Mouse (Mus musculus) MEL (cell line): Measurements from ENCODE around the gene Msi2. TPM values are rescaled to one million over a fixed set of nuclear protein-coding genes. Genes with fewer than 3 reads are reported as not detected.

Source experiments
- DNase-seq: peaks from one replicate; pipeline ENCODE4 v3.0.0; 2011; ENCODE audit warnings: low read depth, low spot score
- H3K27ac ChIP-seq: 2 replicates; pipeline ENCODE4 v1.5.1; 2012; ENCODE audit warnings: low read depth, mild to moderate bottlenecking, control low read depth, low read length, moderate library complexity; ENCODE audit not compliant: control insufficient read depth
- H3K27me3 ChIP-seq, 2 experiments: fragments of 150-350 bp in 1 of 2; sonication (generic) in 1 of 2; 2 replicates each; pipeline ENCODE4 v1.6.1; 2012; ENCODE audit warnings: low read length in 2 of 2, mild to moderate bottlenecking in 2 of 2, improper control_type of control experiment in 1 of 2, moderate library complexity in 1 of 2; ENCODE audit not compliant: insufficient read depth in 2 of 2, control insufficient read depth in 1 of 2
- H3K36me3 ChIP-seq, 2 experiments: 2 replicates each; pipeline ENCODE4 v1.6.1; 2012 to 2014; ENCODE audit warnings: low read length in 2 of 2, improper control_type of control experiment in 1 of 2, inconsistent platforms in 1 of 2, mild to moderate bottlenecking in 1 of 2; ENCODE audit not compliant: insufficient read depth in 2 of 2, control insufficient read depth in 1 of 2
- H3K4me1 ChIP-seq, 2 experiments: fragments of 150-350 bp in 1 of 2; sonication (generic) in 1 of 2; 2 replicates each; pipeline ENCODE4 v1.6.1; 2012; ENCODE audit warnings: low read length in 2 of 2, improper control_type of control experiment in 1 of 2, mild to moderate bottlenecking in 1 of 2; ENCODE audit not compliant: insufficient read depth in 2 of 2, control insufficient read depth in 1 of 2
- H3K4me3 ChIP-seq, 2 experiments: fragments of 150-350 bp in 1 of 2; sonication (generic) in 1 of 2; 2 replicates each; pipeline ENCODE4 v1.5.1; 2012; ENCODE audit warnings: low read depth in 2 of 2, low read length in 2 of 2, mild to moderate bottlenecking in 2 of 2, moderate library complexity in 2 of 2, control low read depth in 1 of 2, improper control_type of control experiment in 1 of 2; ENCODE audit not compliant: control insufficient read depth in 1 of 2, insufficient read depth in 1 of 2
- H3K79me2 ChIP-seq: 2 replicates; pipeline ENCODE4 v1.6.1; 2012; ENCODE audit warnings: mild to moderate bottlenecking, low read length, moderate library complexity; ENCODE audit not compliant: control insufficient read depth, poor library complexity, insufficient read depth
- H3K9ac ChIP-seq: 2 replicates; pipeline ENCODE4 v1.6.1; 2012; ENCODE audit warnings: low read depth, mild to moderate bottlenecking, control low read depth, low read length, moderate library complexity; ENCODE audit not compliant: control insufficient read depth, poor library complexity, severe bottlenecking
- H3K9me3 ChIP-seq: fragments of 150-350 bp; sonication (generic); replicated peaks from 2 replicates; pipeline ENCODE4 v1.6.1; 2012; ENCODE audit warnings: mild to moderate bottlenecking, low read length, improper control_type of control experiment, moderate library complexity; ENCODE audit not compliant: insufficient read depth
- CHD1 ChIP-seq: IDR thresholded peaks from 2 replicates; pipeline ENCODE4 v1.6.1; 2012; ENCODE audit warnings: low read depth, mild to moderate bottlenecking, inconsistent platforms, low read length, improper control_type of control experiment
- CHD2 ChIP-seq: IDR thresholded peaks from 2 replicates; pipeline ENCODE4 v1.6.1; 2011; ENCODE audit warnings: low read length, improper control_type of control experiment
- ELF1 ChIP-seq: IDR thresholded peaks from 2 replicates; pipeline ENCODE4 v1.6.1; 2014; ENCODE audit warnings: low read depth, mild to moderate bottlenecking, inconsistent platforms, low read length, improper control_type of control experiment, moderate library complexity
- EP300 ChIP-seq, 2 experiments: IDR thresholded peaks; 2 replicates each; pipeline ENCODE4 v1.6.1; 2011; ENCODE audit warnings: improper control_type of control experiment in 2 of 2, low read length in 2 of 2, low read depth in 1 of 2, mild to moderate bottlenecking in 1 of 2
- ETS1 ChIP-seq: IDR thresholded peaks from 2 replicates; pipeline ENCODE4 v1.6.1; 2012; ENCODE audit warnings: low read depth, mild to moderate bottlenecking, inconsistent platforms, low read length, improper control_type of control experiment, moderate library complexity
- GABPA ChIP-seq: IDR thresholded peaks from 2 replicates; pipeline ENCODE4 v1.6.1; 2012; ENCODE audit warnings: low read depth, mild to moderate bottlenecking, inconsistent platforms, low read length, improper control_type of control experiment, moderate library complexity
- GATA1 ChIP-seq: IDR thresholded peaks from 2 replicates; pipeline ENCODE4 v1.6.1; 2011; ENCODE audit warnings: low read depth, low read length, improper control_type of control experiment
- JUND ChIP-seq: IDR thresholded peaks from 2 replicates; pipeline ENCODE4 v1.6.1; 2011; ENCODE audit warnings: low read depth, mild to moderate bottlenecking, improper control_type of control experiment, low read length
- MAFK ChIP-seq: IDR thresholded peaks from 2 replicates; pipeline ENCODE4 v1.6.1; 2011; ENCODE audit warnings: low read depth, mild to moderate bottlenecking, low read length, improper control_type of control experiment, borderline replicate concordance
- MAZ ChIP-seq: IDR thresholded peaks from 2 replicates; pipeline ENCODE4 v1.6.1; 2012; ENCODE audit warnings: low read depth, mild to moderate bottlenecking, inconsistent platforms, low read length, improper control_type of control experiment
- MEF2A ChIP-seq: IDR thresholded peaks from 2 replicates; pipeline ENCODE4 v1.6.1; 2014; ENCODE audit warnings: low read depth, mild to moderate bottlenecking, inconsistent platforms, low read length, improper control_type of control experiment; ENCODE audit not compliant: poor library complexity, insufficient replicate concordance, severe bottlenecking; ENCODE audit errors: extremely low read depth
- NELFE ChIP-seq: IDR thresholded peaks from 2 replicates; pipeline ENCODE4 v1.6.1; 2011; ENCODE audit warnings: low read depth, low read length, improper control_type of control experiment
- POLR2A ChIP-seq, 2 experiments: IDR thresholded peaks; 2 replicates each; pipeline ENCODE4 v1.6.1; 2011 to 2012; ENCODE audit warnings: low read length in 2 of 2, mild to moderate bottlenecking in 2 of 2, control low read depth in 1 of 2, improper control_type of control experiment in 1 of 2, low read depth in 1 of 2, moderate library complexity in 1 of 2; ENCODE audit not compliant: control insufficient read depth in 1 of 2, insufficient read depth in 1 of 2, poor library complexity in 1 of 2
- RAD21 ChIP-seq: IDR thresholded peaks from 2 replicates; pipeline ENCODE4 v1.6.1; 2011; ENCODE audit warnings: mild to moderate bottlenecking, low read depth, low read length, improper control_type of control experiment
- RCOR1 ChIP-seq: IDR thresholded peaks from 2 replicates; pipeline ENCODE4 v1.6.1; 2012; ENCODE audit warnings: low read depth, mild to moderate bottlenecking, inconsistent platforms, low read length, improper control_type of control experiment
- SIN3A ChIP-seq: IDR thresholded peaks from 2 replicates; pipeline ENCODE4 v1.6.1; 2012; ENCODE audit warnings: low read length, improper control_type of control experiment, inconsistent platforms
- SMC3 ChIP-seq: IDR thresholded peaks from 2 replicates; pipeline ENCODE4 v1.6.1; 2011; ENCODE audit warnings: low read depth, low read length, improper control_type of control experiment
- TAL1 ChIP-seq: IDR thresholded peaks from 2 replicates; pipeline ENCODE4 v1.6.1; 2012; ENCODE audit warnings: mild to moderate bottlenecking, inconsistent platforms, low read length, moderate library complexity, mixed read lengths
- UBTF ChIP-seq: IDR thresholded peaks from 2 replicates; pipeline ENCODE4 v1.6.1; 2012; ENCODE audit warnings: low read depth, mild to moderate bottlenecking, inconsistent platforms, low read length, improper control_type of control experiment, moderate library complexity, borderline replicate concordance; ENCODE audit not compliant: insufficient read depth
- ZC3H11A ChIP-seq: IDR thresholded peaks from 2 replicates; pipeline ENCODE4 v1.6.1; 2012; ENCODE audit warnings: low read depth, mild to moderate bottlenecking, inconsistent platforms, low read length, improper control_type of control experiment
- ZKSCAN1 ChIP-seq: IDR thresholded peaks from 2 replicates; pipeline ENCODE4 v1.6.1; 2012; ENCODE audit warnings: low read depth, mild to moderate bottlenecking, inconsistent platforms, low read length, improper control_type of control experiment, moderate library complexity
- ZMIZ1 ChIP-seq: IDR thresholded peaks from 2 replicates; pipeline ENCODE4 v1.6.1; 2012; ENCODE audit warnings: low read depth, mild to moderate bottlenecking, inconsistent platforms, low read length, improper control_type of control experiment, moderate library complexity
- polyA plus RNA-seq, 2 experiments: library from polyadenylated mRNA; stranded (reverse) in 1 of 2; unstranded in 1 of 2; fragments of >175 nt in 1 of 2; fragments of >200 nt in 1 of 2; gene quantifications; 2 replicates each; pipeline versions ENCODE4 v1.2.1 to v1.2.4; 2012; ENCODE audit warnings: low replicate concordance in 2 of 2, low read depth in 1 of 2; ENCODE audit not compliant: insufficient read length in 2 of 2, insufficient read depth in 1 of 2, missing spikeins in 1 of 2
- total RNA-seq: library from RNA; depleted of rRNA; stranded (reverse); fragments of 300-350 nt; gene quantifications from 2 replicates; pipeline ENCODE4 v1.2.3, GENCODE M21; 2012

Msi2 gene
- total and polyA plus RNA-seq, 3 experiments = 16.2 to 29.7 TPM; not detected in 1

DNA sequence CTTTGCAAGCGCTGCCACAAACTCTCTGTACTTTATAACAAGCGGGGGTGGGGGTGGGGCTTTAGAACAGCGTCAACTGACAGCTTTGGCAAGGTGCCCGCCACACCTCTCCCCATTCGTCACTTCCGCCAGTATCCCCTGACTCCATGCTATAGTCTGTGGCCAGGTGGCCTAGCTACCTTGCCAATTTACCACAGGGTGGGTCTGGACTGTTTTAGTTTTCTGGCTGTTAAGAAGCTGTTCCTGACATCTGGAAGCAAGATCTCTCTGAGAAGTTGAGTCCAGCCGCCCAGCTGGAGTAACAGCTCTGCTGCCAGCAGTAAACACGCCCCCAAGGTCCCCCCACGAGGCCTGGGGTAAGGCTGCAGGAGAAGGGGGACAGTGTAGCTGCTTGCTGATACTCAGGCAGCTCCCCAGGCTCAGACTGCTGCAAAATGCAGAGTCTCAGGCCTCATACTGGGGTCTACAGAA is 292.6 kb downstream of the Msi2 start:
- no peak for TF ChIP-seq ELF1
- no peak for TF ChIP-seq ZMIZ1
- TF ChIP-seq ZC3H11A = no peak
- TF ChIP-seq ZKSCAN1 = no peak
- TF ChIP-seq SIN3A = no peak
- no peak for TF ChIP-seq UBTF
- TF ChIP-seq MEF2A = no peak
- no peak for TF ChIP-seq GABPA
- TF ChIP-seq POLR2A (IDR thresholded peaks at IDR 0.05; ENCODE audit: control insufficient read depth in 1 of 2, insufficient read depth in 1 of 2, low read depth in 1 of 2, low read length in 2 of 2, poor library complexity in 1 of 2) = no peak
- TF ChIP-seq SMC3 = no peak
- TF ChIP-seq NELFE = no peak
- TF ChIP-seq EP300 (IDR thresholded peaks at IDR 0.05; ENCODE audit: low read depth in 1 of 2, low read length in 2 of 2) = no peak
- no peak for TF ChIP-seq MAFK
- no peak for TF ChIP-seq MAZ
- no peak for TF ChIP-seq CHD2
- TF ChIP-seq RAD21 = no peak
- TF ChIP-seq TAL1 = no peak
- TF ChIP-seq, all 39 proteins: peak for 0
- Histone ChIP-seq H3K27ac (no peak overlapping the region), H3K4me3 (no peak overlapping the region)

DNA sequence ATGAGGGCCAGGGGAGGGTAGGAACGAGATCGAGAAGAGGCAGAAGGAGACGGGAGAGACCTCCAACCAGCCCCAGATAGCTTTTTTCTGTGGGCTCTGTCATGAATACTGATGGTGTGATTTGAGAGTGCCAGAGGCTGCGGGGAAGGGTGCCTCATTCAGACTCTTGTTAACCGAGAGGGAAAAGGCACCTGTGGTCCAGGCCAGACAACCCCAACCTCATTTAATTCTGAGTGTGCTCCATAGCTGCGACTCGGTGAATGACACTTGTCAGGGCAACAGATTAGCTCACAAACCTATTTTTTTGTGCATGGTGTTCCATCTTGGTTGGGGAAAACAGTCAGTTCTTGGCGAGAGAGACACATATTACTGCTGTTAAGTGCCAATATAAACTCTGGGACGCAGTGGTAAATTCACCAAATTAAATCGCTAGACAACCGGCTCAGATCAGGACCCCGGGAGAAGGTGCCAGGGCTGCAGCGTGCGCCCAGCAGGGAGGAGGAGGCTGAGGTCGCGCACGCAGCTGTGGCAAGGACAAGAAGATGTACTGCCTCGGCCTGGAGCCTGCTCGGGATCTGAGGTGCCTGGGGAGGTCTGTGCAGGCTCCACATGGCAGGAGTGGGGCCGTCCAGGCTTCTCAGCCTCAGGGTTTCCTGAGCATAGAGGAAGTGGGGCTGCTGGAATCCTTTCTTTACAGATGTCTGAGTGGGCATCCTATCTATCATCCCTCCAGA is 294.1 kb downstream of the Msi2 start:
- TF ChIP-seq ELF1 (no peak), CHD2 (no peak), MAZ (no peak), JUND (no peak), ETS1 (no peak), TAL1 (no peak), RCOR1 (no peak), SMC3 (no peak), GATA1 (no peak), CHD1 (no peak)
- DNase-seq = no peak
- Histone ChIP-seq H3K4me1 (no peaks in the 10 kb centered on the region), H3K4me3 (no peak overlapping the region), H3K27ac (no peak overlapping the region), H3K9ac (no peak overlapping the region), H3K9me3 (no peaks in the 10 kb centered on the region), H3K36me3 (no peaks in the 10 kb centered on the region; a peak in 1 of 4 replicates), H3K79me2 (no peaks in the 10 kb centered on the region), H3K27me3 (no peaks in the 10 kb centered on the region)

More for the DNA sequence above, 292.6 kb downstream of the Msi2 start:
- Histone ChIP-seq H3K27me3 (no peaks in the 10 kb centered on the region), H3K36me3 (no peaks in the 10 kb centered on the region; a peak in 1 of 4 replicates), H3K9ac (no peak overlapping the region), H3K4me1 (no peaks in the 10 kb centered on the region), H3K79me2 (no peaks in the 10 kb centered on the region), H3K9me3 (no peaks in the 10 kb centered on the region)
- DNase-seq = no peak
